Mouse (Mus musculus) neutrophil, adult 83 days (primary cell): Measurements from ENCODE around the gene Ubl7. TPM values are rescaled to one million over a fixed set of nuclear protein-coding genes. Genes with fewer than 3 reads are reported as not detected.

Experiments used
- total RNA-seq, 2 experiments: library from RNA; stranded (reverse); gene quantifications; one replicate each; pipeline ENCODE4 v1.2.4; 2023

Ubl7 gene
- total RNA-seq = 10 to 100 TPM; 57.9 to 68.5 TPM

DNA sequence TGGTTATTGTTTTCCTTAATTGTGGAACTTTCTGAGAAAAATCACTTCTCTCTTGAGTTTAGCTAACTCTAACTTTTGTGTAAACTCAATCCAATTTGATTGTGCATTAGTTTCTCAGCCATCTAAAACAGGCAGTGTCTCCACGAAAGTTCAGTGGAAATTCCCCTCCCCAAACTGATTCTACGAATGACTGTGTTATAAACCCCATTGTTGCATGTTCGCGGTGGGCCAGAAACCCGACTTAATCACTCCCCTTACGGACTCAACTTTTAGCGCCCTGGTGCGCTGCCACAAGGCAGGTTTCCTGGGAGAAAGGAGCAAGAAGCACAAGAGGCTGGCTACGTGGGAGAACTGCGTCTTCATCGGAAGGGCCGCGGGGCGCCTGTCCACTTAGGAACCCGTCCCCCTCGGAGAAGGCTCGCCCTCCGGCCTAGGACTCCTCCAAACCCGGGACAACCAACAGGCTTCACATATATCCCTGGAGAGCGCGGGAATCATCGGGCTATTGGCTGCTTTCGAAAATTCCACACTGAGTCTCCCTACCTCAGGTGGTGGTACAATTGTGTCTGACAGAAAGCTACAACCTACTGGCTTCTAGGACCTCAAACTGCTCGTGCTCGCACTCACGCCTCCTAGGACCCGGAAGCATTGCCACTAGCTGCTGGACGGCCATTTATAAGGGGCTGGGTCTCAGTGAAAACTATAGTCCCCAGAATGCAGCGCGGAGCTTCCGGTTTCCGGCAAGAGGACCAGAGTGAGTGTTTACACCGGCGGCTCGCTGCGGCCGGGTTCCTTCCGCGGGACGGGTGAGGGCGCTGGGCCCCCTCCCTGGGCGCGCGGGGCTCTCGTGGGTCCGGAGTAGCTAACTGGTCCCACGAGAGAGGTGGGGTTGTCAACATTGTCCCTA lies at the start of gene Ubl7:
Gene Ubl7 (plus strand): TSS at position 726 of the 907 bp plus-strand sequence.

DNA sequence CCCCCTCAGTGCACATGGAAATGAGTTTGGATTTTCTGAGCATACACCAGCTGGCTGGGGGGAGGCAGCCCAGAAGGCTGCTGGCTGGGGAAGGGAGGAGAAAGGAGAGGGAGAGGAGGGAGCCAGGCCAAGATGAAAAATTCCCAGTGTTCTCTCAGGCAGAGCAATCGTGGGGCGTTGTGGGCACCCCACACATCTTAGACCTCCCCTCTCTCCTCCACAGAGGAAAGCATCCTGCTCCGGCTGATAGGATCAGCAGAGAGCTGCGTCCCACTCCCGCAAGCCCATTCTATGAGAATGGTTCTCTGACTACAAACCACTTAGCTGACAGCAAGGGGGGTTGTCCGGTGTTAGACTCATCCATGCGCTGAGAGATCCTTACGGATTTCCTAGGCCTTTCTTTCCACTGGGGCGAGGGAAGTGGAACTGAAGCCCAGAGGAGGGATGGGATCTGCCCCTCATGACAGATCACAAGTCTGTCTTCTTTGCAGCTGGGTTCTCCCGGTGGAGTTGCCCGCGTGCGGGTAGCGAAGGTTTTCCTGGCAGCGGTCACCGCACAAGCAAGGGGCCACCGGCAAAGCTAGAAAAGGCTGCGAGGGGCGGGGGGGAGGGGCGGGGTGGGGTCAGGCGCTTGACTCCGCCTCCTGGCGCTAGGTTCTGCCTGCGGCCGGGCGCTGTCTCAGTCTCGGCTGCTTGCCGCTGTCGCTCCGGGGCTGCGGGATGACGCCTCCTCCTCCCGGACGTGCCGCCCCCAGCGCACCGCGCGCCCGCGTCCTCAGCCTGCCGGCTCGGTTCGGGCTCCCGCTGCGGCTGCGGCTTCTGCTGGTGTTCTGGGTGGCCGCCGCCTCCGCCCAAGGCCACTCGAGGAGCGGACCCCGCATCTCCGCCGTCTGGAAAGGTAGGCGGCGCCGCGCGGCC lies 28.9 kb downstream of the Ubl7 start, which contains the start of gene Sema7a:
Gene Sema7a (plus strand): TSS at position 682 of the 918 bp plus-strand sequence.

Other genes with a start within 250 kb of the Ubl7 start
- not detected for gene Cyp1a2, start 227.3 kb upstream of the Ubl7 start, total RNA-seq
- not detected for gene Cyp1a1, start 223.1 kb upstream of the Ubl7 start, total RNA-seq
- 10 to 100 TPM; 13.3 to 16.1 TPM for gene Edc3, start 202.4 kb upstream of the Ubl7 start, total RNA-seq
- gene Clk3, start 145.1 kb upstream of the Ubl7 start, total RNA-seq = 100 to 1,000 TPM; 130 to 131 TPM
- 10 to 100 TPM; 41.0 to 44.8 TPM for gene Arid3b, start 74.2 kb upstream of the Ubl7 start, total RNA-seq
- 10 to 100 TPM; 23.3 to 25.0 TPM for gene Sema7a, start 29.1 kb downstream of the Ubl7 start, total RNA-seq
- gene Cyp11a1, start 95.4 kb downstream of the Ubl7 start, total RNA-seq = 1 to 10 TPM; 2.1 to 3.0 TPM
- gene Stra6, start 152.8 kb downstream of the Ubl7 start, total RNA-seq = not detected
- not detected for gene Ccdc33, start 207.8 kb downstream of the Ubl7 start, total RNA-seq